8 mouse cellular contexts compared by ENCODE assay signal in genomic region chr19:5742241-5742641, GRCm38 (mm10). TPM values are rescaled to one million over a fixed set of nuclear protein-coding genes. Genes with fewer than 3 reads are reported as not detected.
DNase-seq lines count a peak whose midpoint lies in the region; ATAC-seq and TF ChIP-seq lines count a peak whose summit lies in the region.

No protein-coding gene starts in this region.

- H3K36me3 ChIP-seq in embryonic facial prominence, embryonic 14.5 days (ENCODE audit: control insufficient read depth, insufficient read depth, low read length) = no peaks in the 10 kb centered on the region
- no peaks in the 10 kb centered on the region for H3K36me3 ChIP-seq in intestine, embryonic 15.5 days
- H3K36me3 ChIP-seq in midbrain, postnatal 0 days (ENCODE audit: insufficient read depth, low read length) = no peaks in the 10 kb centered on the region

- peak overlapping the region; percentile 91 for H3K4me2 ChIP-seq in embryonic facial prominence, embryonic 14.5 days (ENCODE audit: low read depth, low read length)
- peak overlapping the region; percentile 96 for H3K4me2 ChIP-seq in intestine, embryonic 15.5 days (replicated peaks)
- H3K4me2 ChIP-seq in midbrain, postnatal 0 days (ENCODE audit: low read depth, low read length, poor library complexity, severe bottlenecking) = peak overlapping the region; percentile 96

- H3K9ac ChIP-seq in embryonic facial prominence, embryonic 14.5 days (ENCODE audit: low read depth, low read length) = peak overlapping the region; percentile 86
- peak overlapping the region; percentile 85 for H3K9ac ChIP-seq in intestine, embryonic 15.5 days
- peak overlapping the region; percentile 68 for H3K9ac ChIP-seq in midbrain, postnatal 0 days (replicated peaks; ENCODE audit: low read length, poor library complexity, severe bottlenecking)

- H3K4me3 ChIP-seq in layer of hippocampus, adult 2 months = peak overlapping the region; percentile 62
- peak overlapping the region; percentile 66 for H3K4me3 ChIP-seq in embryonic facial prominence, embryonic 14.5 days (ENCODE audit: low read depth, low read length)
- H3K4me3 ChIP-seq in intestine, embryonic 15.5 days (replicated peaks) = peak overlapping the region; percentile 62
- peak overlapping the region; percentile 53 for H3K4me3 ChIP-seq in midbrain, postnatal 0 days (ENCODE audit: low read depth, low read length)

- peak; percentile 8 for ATAC-seq in embryonic facial prominence, embryonic 14.5 days (ENCODE audit: low read depth)
- ATAC-seq in intestine, embryonic 15.5 days = peak; percentile 51
- 0 out of 2 replicates have a peak, but pooled peaks have one; percentile 18 for ATAC-seq in midbrain, postnatal 0 days (ENCODE audit: low FRiP score)
- ATAC-seq in granulocyte monocyte progenitor cell, adult 5-6 weeks (replicated peaks; ENCODE audit: poor library complexity, severe bottlenecking) = no peak

- H3K27ac ChIP-seq in layer of hippocampus, adult 2 months = peak overlapping the region; percentile 85
- H3K27ac ChIP-seq in embryonic facial prominence, embryonic 14.5 days (replicated peaks; ENCODE audit: low read depth, low read length) = peak overlapping the region; percentile 96
- H3K27ac ChIP-seq in intestine, embryonic 15.5 days = peak overlapping the region; percentile 94
- H3K27ac ChIP-seq in midbrain, postnatal 0 days (ENCODE audit: low read depth, low read length) = peak overlapping the region; percentile 57; the same call in 1 of the 2 replicates

- TF ChIP-seq CTCF in layer of hippocampus, adult 2 months (conservative IDR thresholded peaks at IDR 0.05) = no peak
- no peak for TF ChIP-seq CTCF in midbrain, postnatal 0 days (IDR thresholded peaks at IDR 0.05)

- H3K9me3 ChIP-seq in embryonic facial prominence, embryonic 14.5 days (ENCODE audit: control insufficient read depth, low read length) = no peaks in the 10 kb centered on the region
- H3K9me3 ChIP-seq in intestine, embryonic 15.5 days = no peaks in the 10 kb centered on the region
- no peaks in the 10 kb centered on the region for H3K9me3 ChIP-seq in midbrain, postnatal 0 days (ENCODE audit: low read length)

- H3K27me3 ChIP-seq in embryonic facial prominence, embryonic 14.5 days (replicated peaks; ENCODE audit: control insufficient read depth, insufficient read depth, low read length) = peaks cover 14% of the 10 kb centered on the region
- peaks cover 7% of the 10 kb centered on the region for H3K27me3 ChIP-seq in intestine, embryonic 15.5 days (replicated peaks)
- peaks cover 11% of the 10 kb centered on the region; the same call in 1 of the 2 replicates for H3K27me3 ChIP-seq in midbrain, postnatal 0 days (ENCODE audit: insufficient read depth, low read length)

- H3K4me1 ChIP-seq in embryonic facial prominence, embryonic 14.5 days (ENCODE audit: control insufficient read depth, insufficient read depth, low read length) = peaks cover 43% of the 10 kb centered on the region
- H3K4me1 ChIP-seq in intestine, embryonic 15.5 days (replicated peaks) = peaks cover 42% of the 10 kb centered on the region
- 0 out of 2 replicates have a peak, but pooled peaks cover 8% of the 10 kb centered on the region for H3K4me1 ChIP-seq in midbrain, postnatal 0 days (ENCODE audit: insufficient read depth, low read length)

- no peak for DNase-seq in layer of hippocampus, adult 2 months (ENCODE audit: low spot score in 2 of 2)
- DNase-seq in layer of hippocampus, adult 9-11 months = no peak
- no peak for DNase-seq in embryonic facial prominence, embryonic 14.5 days (ENCODE audit: low spot score)
- no peak for DNase-seq in midbrain, postnatal 0 days (ENCODE audit: low spot score)
- DNase-seq in retina, postnatal 1 day = no peak
- no peak for DNase-seq in gastrocnemius, adult 8-10 months (ENCODE audit: low spot score in 2 of 2)

- 3% methylated on average over 24 of the region's 32 CpGs for WGBS in embryonic facial prominence, embryonic 14.5 days
- 2% methylated on average over 32 of the region's 32 CpGs for WGBS in intestine, embryonic 15.5 days
- WGBS in midbrain, postnatal 0 days = 3% methylated on average over 31 of the region's 32 CpGs

RNA-seq across cellular contexts. Expression of gene Ltbp3, which starts 1.5 kb away (rescaled TPM):
- total RNA-seq in layer of hippocampus, adult 2 months (2021) = 10 to 100 TPM; 23.8 to 30.0 TPM
- polyA plus RNA-seq in embryonic facial prominence, embryonic 14.5 days (2014; fragmentation: Nextera tagmentation; extraction: Ambion mirVana) = 59.2 and 68.0 TPM in 2 replicates
- polyA plus RNA-seq in intestine, embryonic 15.5 days (2015; fragmentation: Nextera tagmentation; extraction: Ambion mirVana) = 20.7 and 21.7 TPM in 2 replicates
- 28.8 and 29.3 TPM in 2 replicates for total RNA-seq in midbrain, postnatal 0 days (2014; rRNA removed)
- polyA plus RNA-seq in midbrain, postnatal 0 days (2015; fragmentation: Nextera tagmentation; extraction: Ambion mirVana) = 9.1 and 12.8 TPM in 2 replicates
- total RNA-seq in granulocyte monocyte progenitor cell, adult 5-6 weeks (2014; fragmentation: Nextera tagmentation) = 1.8 and 16.0 TPM in 2 replicates
- 3.7 and 3.9 TPM in 2 replicates for total RNA-seq in granulocyte monocyte progenitor cell, adult 5-6 weeks (2017)
- total RNA-seq in gastrocnemius, adult 8-10 months (2022) = 10 to 100 TPM; 32.6 to 42.8 (median 39.2) TPM

RNA-seq across cellular contexts. Expression of gene Fam89b, which starts 12.8 kb away (rescaled TPM):
- total RNA-seq in layer of hippocampus, adult 2 months (2021) = 10 to 100 TPM; 26.5 to 29.4 TPM
- 101 and 111 TPM in 2 replicates for polyA plus RNA-seq in embryonic facial prominence, embryonic 14.5 days (2014; fragmentation: Nextera tagmentation; extraction: Ambion mirVana)
- 68.7 and 69.6 TPM in 2 replicates for polyA plus RNA-seq in intestine, embryonic 15.5 days (2015; fragmentation: Nextera tagmentation; extraction: Ambion mirVana)
- total RNA-seq in midbrain, postnatal 0 days (2014; rRNA removed) = 161 and 178 TPM in 2 replicates
- polyA plus RNA-seq in midbrain, postnatal 0 days (2015; fragmentation: Nextera tagmentation; extraction: Ambion mirVana) = 126 TPM in 2 replicates
- total RNA-seq in granulocyte monocyte progenitor cell, adult 5-6 weeks (2014; fragmentation: Nextera tagmentation) = 37.4 and 41.7 TPM in 2 replicates
- total RNA-seq in granulocyte monocyte progenitor cell, adult 5-6 weeks (2017) = 20.9 and 31.8 TPM in 2 replicates
- 10 to 100 TPM; 17.0 to 18.5 (median 18.2) TPM for total RNA-seq in gastrocnemius, adult 8-10 months (2022)

RNA-seq across cellular contexts. Expression of gene Ehbp1l1, which starts 16.1 kb away (rescaled TPM):
- total RNA-seq in layer of hippocampus, adult 2 months (2021) = 10 to 100 TPM; 11.8 to 17.7 TPM
- polyA plus RNA-seq in embryonic facial prominence, embryonic 14.5 days (2014; fragmentation: Nextera tagmentation; extraction: Ambion mirVana) = 34.2 and 43.4 TPM in 2 replicates
- polyA plus RNA-seq in intestine, embryonic 15.5 days (2015; fragmentation: Nextera tagmentation; extraction: Ambion mirVana) = 38.6 and 40.1 TPM in 2 replicates
- total RNA-seq in midbrain, postnatal 0 days (2014; rRNA removed) = 25.6 and 26.3 TPM in 2 replicates
- 65.2 and 65.4 TPM in 2 replicates for polyA plus RNA-seq in midbrain, postnatal 0 days (2015; fragmentation: Nextera tagmentation; extraction: Ambion mirVana)
- total RNA-seq in granulocyte monocyte progenitor cell, adult 5-6 weeks (2014; fragmentation: Nextera tagmentation) = 23.2 and 29.5 TPM in 2 replicates
- 30.6 and 41.6 TPM in 2 replicates for total RNA-seq in granulocyte monocyte progenitor cell, adult 5-6 weeks (2017)
- 100 to 1,000 TPM; 195 to 259 (median 242) TPM for total RNA-seq in gastrocnemius, adult 8-10 months (2022)

RNA-seq across cellular contexts. Expression of gene Scyl1, which starts 29.0 kb away (rescaled TPM):
- 10 to 100 TPM; 74.1 to 80.9 TPM for total RNA-seq in layer of hippocampus, adult 2 months (2021)
- polyA plus RNA-seq in embryonic facial prominence, embryonic 14.5 days (2014; fragmentation: Nextera tagmentation; extraction: Ambion mirVana) = 78.3 and 79.8 TPM in 2 replicates
- 60.6 and 60.9 TPM in 2 replicates for polyA plus RNA-seq in intestine, embryonic 15.5 days (2015; fragmentation: Nextera tagmentation; extraction: Ambion mirVana)
- total RNA-seq in midbrain, postnatal 0 days (2014; rRNA removed) = 95.2 and 108 TPM in 2 replicates
- polyA plus RNA-seq in midbrain, postnatal 0 days (2015; fragmentation: Nextera tagmentation; extraction: Ambion mirVana) = 84.2 and 85.8 TPM in 2 replicates
- 40.9 and 47.7 TPM in 2 replicates for total RNA-seq in granulocyte monocyte progenitor cell, adult 5-6 weeks (2014; fragmentation: Nextera tagmentation)
- total RNA-seq in granulocyte monocyte progenitor cell, adult 5-6 weeks (2017) = 22.8 and 23.3 TPM in 2 replicates
- 10 to 100 TPM; 71.4 to 91.0 (median 82.6) TPM for total RNA-seq in gastrocnemius, adult 8-10 months (2022)

RNA-seq across cellular contexts. Expression of gene Kcnk7, which starts 38.1 kb away (rescaled TPM):
- total RNA-seq in layer of hippocampus, adult 2 months (2021) = under 1 TPM in 1 of 2 experiments, not detected in 1; 0.36 TPM
- 0.34 and 1.7 TPM in 2 replicates for polyA plus RNA-seq in embryonic facial prominence, embryonic 14.5 days (2014; fragmentation: Nextera tagmentation; extraction: Ambion mirVana)
- 0.29 and 0.43 TPM in 2 replicates for polyA plus RNA-seq in intestine, embryonic 15.5 days (2015; fragmentation: Nextera tagmentation; extraction: Ambion mirVana)
- not detected in 2 replicates for total RNA-seq in midbrain, postnatal 0 days (2014; rRNA removed)
- polyA plus RNA-seq in midbrain, postnatal 0 days (2015; fragmentation: Nextera tagmentation; extraction: Ambion mirVana) = 0.47 and 0.49 TPM in 2 replicates
- total RNA-seq in granulocyte monocyte progenitor cell, adult 5-6 weeks (2014; fragmentation: Nextera tagmentation) = not detected in 2 replicates
- not detected in 2 replicates for total RNA-seq in granulocyte monocyte progenitor cell, adult 5-6 weeks (2017)
- total RNA-seq in gastrocnemius, adult 8-10 months (2022) = not detected
